Comparison of ENCODE assay signal across 18 mouse cellular contexts in the genomic region with DNA sequence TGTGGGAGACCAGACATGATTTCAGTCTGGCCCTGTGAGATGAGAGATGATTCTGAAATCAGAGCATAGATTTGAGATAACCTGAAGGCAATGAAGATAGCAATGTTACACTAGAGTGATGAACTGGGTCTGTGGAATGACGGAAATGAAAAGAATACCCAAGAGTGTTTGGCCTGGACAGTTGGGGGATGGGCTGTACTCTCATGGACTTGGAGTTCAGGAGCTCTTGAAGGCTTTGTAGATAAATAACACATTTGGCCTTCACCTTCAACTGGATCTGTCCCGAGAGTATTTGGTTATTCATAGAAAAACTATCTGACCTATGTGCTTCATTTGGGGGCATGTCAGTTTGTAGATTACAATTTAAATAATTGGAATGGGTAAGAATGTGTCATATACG. TPM values are rescaled to one million over a fixed set of nuclear protein-coding genes. Genes with fewer than 3 reads are reported as not detected.
"Had no signal": no experiment of that assay in that cellular context is flagged by ENCODE, and none has a peak within 500 bp of the region (broad histone marks: within the 10 kb centered on the region; RNA-seq: fewer than 3 reads in every experiment).

No protein-coding gene starts in this region.

- H3K4me3 ChIP-seq: midbrain, embryonic 10.5 days; midbrain, embryonic 12.5 days; myocyte; neural tube, embryonic 13.5 days; neural tube, embryonic 15.5 days had no signal

- H3K4me1 ChIP-seq: midbrain, embryonic 12.5 days; neural tube, embryonic 13.5 days; neural tube, embryonic 15.5 days had no signal

- DNase-seq: lung, embryonic 14.5 days; lung, postnatal 10 days; lung, postnatal 4 days; midbrain, embryonic 14.5 days; retina, postnatal 1 day; right cerebral cortex, adult 18-20 months; right cerebral cortex, postnatal 25 days; right cerebral cortex, postnatal 4 days; spleen, adult 18-20 months; thymus, adult 18-20 months; thymus, postnatal 14 days; thymus, postnatal 36 days had no signal

RNA-seq across cellular contexts. Expression of gene Ttll7, which starts 53.4 kb away (rescaled TPM):
- total RNA-seq: megakaryocyte-erythroid progenitor cell, adult 5-6 weeks had no signal
